Mouse (Mus musculus) kidney, adult 2 months (tissue): ENCODE measurements around the gene Fam81a. TPM values are rescaled to one million over a fixed set of nuclear protein-coding genes. Genes with fewer than 3 reads are reported as not detected.

Experiments used
- DNase-seq: peaks from one replicate; pipeline ENCODE4 v3.0.0; 2021
- H3K27ac ChIP-seq: fragments of 200-500 bp; 2 replicates; pipeline ENCODE4 v1.5.1; 2012; ENCODE audit warnings: low read depth, low read length, control low read depth, inconsistent platforms; ENCODE audit not compliant: insufficient read depth
- H3K27me3 ChIP-seq: fragments of 200-500 bp; replicated peaks from 2 replicates; pipeline ENCODE4 v1.6.1; 2012; ENCODE audit warnings: mild to moderate bottlenecking, moderate library complexity, low read length, inconsistent platforms; ENCODE audit not compliant: control insufficient read depth, insufficient read depth
- H3K36me3 ChIP-seq: fragments of 200-500 bp; 2 replicates; pipeline ENCODE4 v1.6.1; 2012; ENCODE audit warnings: mild to moderate bottlenecking, moderate library complexity, low read length, inconsistent platforms; ENCODE audit not compliant: control insufficient read depth, insufficient read depth
- H3K4me1 ChIP-seq: fragments of 200-500 bp; 2 replicates; pipeline ENCODE4 v1.6.1; 2011; ENCODE audit warnings: low read length; ENCODE audit not compliant: control insufficient read depth, insufficient read depth
- H3K4me3 ChIP-seq: fragments of 200-500 bp; 2 replicates; pipeline ENCODE4 v1.5.1; 2011; ENCODE audit warnings: mild to moderate bottlenecking, low read depth, low read length, control low read depth; ENCODE audit not compliant: insufficient read depth
- CTCF ChIP-seq: fragments of 200-500 bp; conservative IDR thresholded peaks from 2 replicates; pipeline ENCODE4 v1.5.1; 2011; ENCODE audit warnings: low read depth, mild to moderate bottlenecking, control low read depth, low read length, moderate library complexity, mixed read lengths; ENCODE audit not compliant: insufficient read depth, insufficient read length
- POLR2A ChIP-seq: fragments of 200-500 bp; IDR thresholded peaks from one replicate; pipeline ENCODE4 v1.6.1; 2011; ENCODE audit warnings: low read depth, low read length, control low read depth
- WGBS: fragments of 180-500 bp; shearing (Covaris S2); methylation state at CpG from one replicate; pipeline ENCODE4 v1.1.7; 2018; 5-methylcytosine and 5-hydroxymethylcytosine counted together
- polyA plus RNA-seq: library from polyadenylated mRNA; depleted of rRNA; stranded (reverse); fragments of >200 nt; gene quantifications from 2 replicates; pipeline ENCODE4 v1.2.3, GENCODE M21; 2012

Gene Fam81a
- polyA plus RNA-seq, 1 experiment: 12.4 TPM

- Histone ChIP-seq H3K4me3 (no peak overlapping the region), H3K27ac (no peak overlapping the region), H3K27me3 (no peaks in the 10 kb centered on the region), H3K4me1 (no peaks in the 10 kb centered on the region), H3K36me3 (no peaks in the 10 kb centered on the region)
- 81% methylated on average over 9 of the region's 9 CpGs for whole genome bisulfite sequencing
- TF ChIP-seq CTCF (no peak), POLR2A (no peak)
- DNase-seq: no peak
These were observed 62.1 kb downstream of the Fam81a start for GRCm38 (mm10) chr9:70080027-70080800.

- Histone ChIP-seq H3K4me3 (no peak overlapping the region), H3K36me3 (no peaks in the 10 kb centered on the region), H3K27me3 (no peaks in the 10 kb centered on the region), H3K4me1 (no peaks in the 10 kb centered on the region), H3K27ac (no peak overlapping the region)
- TF ChIP-seq CTCF: no peak
- no peak for TF ChIP-seq POLR2A
- 95% methylated on average over 3 of the region's 3 CpGs for WGBS
- no peak for DNase-seq
These were observed 64.3 kb downstream of the Fam81a start for GRCm38 (mm10) chr9:70078034-70078433.

GRCm38 (mm10) chr9:70077170-70077569 is 65.2 kb downstream of the Fam81a start:
- no peaks in the 10 kb centered on the region for H3K27me3 ChIP-seq
- WGBS: 53% methylated on average over 7 of the region's 7 CpGs
- no peak overlapping the region for H3K27ac ChIP-seq
- H3K4me1 ChIP-seq: no peaks in the 10 kb centered on the region
- TF ChIP-seq POLR2A (no peak), CTCF (no peak)
- no peak overlapping the region for H3K4me3 ChIP-seq
- H3K36me3 ChIP-seq: no peaks in the 10 kb centered on the region
- no peak for DNase-seq

- TF ChIP-seq POLR2A (no peak), CTCF (no peak)
- no peaks in the 10 kb centered on the region for H3K4me1 ChIP-seq
- no peak for DNase-seq
- WGBS: 82% methylated on average over 8 of the region's 8 CpGs
- H3K36me3 ChIP-seq: no peaks in the 10 kb centered on the region
- no peaks in the 10 kb centered on the region for H3K27me3 ChIP-seq
- no peak overlapping the region for H3K4me3 ChIP-seq
- no peak overlapping the region for H3K27ac ChIP-seq
These were observed 70.0 kb downstream of the Fam81a start for GRCm38 (mm10) chr9:70072387-70072786.

GRCm38 (mm10) chr9:70069961-70070435 is 72.4 kb downstream of the Fam81a start:
- no peak overlapping the region for H3K4me3 ChIP-seq
- DNase-seq: no peak
- H3K27me3 ChIP-seq: no peaks in the 10 kb centered on the region
- TF ChIP-seq POLR2A: no peak
- no peak for TF ChIP-seq CTCF
- WGBS: 76% methylated on average over 8 of the region's 8 CpGs
- no peaks in the 10 kb centered on the region for H3K36me3 ChIP-seq
- H3K4me1 ChIP-seq: no peaks in the 10 kb centered on the region
- no peak overlapping the region for H3K27ac ChIP-seq

GRCm38 (mm10) chr9:70067497-70067896 is 74.9 kb downstream of the Fam81a start:
- Histone ChIP-seq H3K4me3 (no peak overlapping the region), H3K4me1 (no peaks in the 10 kb centered on the region), H3K27me3 (no peaks in the 10 kb centered on the region), H3K36me3 (no peaks in the 10 kb centered on the region), H3K27ac (no peak overlapping the region)
- no peak for DNase-seq
- WGBS: 87% methylated on average over 3 of the region's 3 CpGs
- no peak for TF ChIP-seq POLR2A
- TF ChIP-seq CTCF: no peak

- DNase-seq: no peak
- no peaks in the 10 kb centered on the region for H3K4me1 ChIP-seq
- TF ChIP-seq POLR2A (no peak), CTCF (no peak)
- no peaks in the 10 kb centered on the region for H3K36me3 ChIP-seq
- 64% methylated on average over 3 of the region's 3 CpGs for WGBS
- no peak overlapping the region for H3K27ac ChIP-seq
- no peaks in the 10 kb centered on the region for H3K27me3 ChIP-seq
- H3K4me3 ChIP-seq: no peak overlapping the region
These were observed 80.3 kb downstream of the Fam81a start for GRCm38 (mm10) chr9:70062012-70062411.
